Mouse (Mus musculus) E14TG2a.4 (cell line): ENCODE data around the gene Gm10717.
"Not testable (repeated sequence)": the region's sequence is repeated elsewhere in the genome, so short reads cannot be mapped to it uniquely, and the experiment has no call there.

ENCODE experiments used
- H3K27me3 ChIP-seq: 2 replicates; pipeline ENCODE4 v1.6.1; 2014; ENCODE audit warnings: low read length, control low read depth; ENCODE audit not compliant: insufficient read depth
- H3K36me3 ChIP-seq: 2 replicates; pipeline ENCODE4 v1.6.1; 2014; ENCODE audit warnings: low read length, control low read depth; ENCODE audit not compliant: insufficient read depth
- H3K4me1 ChIP-seq: replicated peaks from 2 replicates; pipeline ENCODE4 v1.6.1; 2014; ENCODE audit warnings: low read depth, low read length, control low read depth
- H3K4me3 ChIP-seq: replicated peaks from 2 replicates; pipeline ENCODE4 v1.5.1; 2014; ENCODE audit warnings: mild to moderate bottlenecking, low read length
- H3K9me3 ChIP-seq: 2 replicates; pipeline ENCODE4 v1.6.1; 2014; ENCODE audit warnings: low read length, control low read depth
- NANOG ChIP-seq: IDR thresholded peaks from 2 replicates; pipeline ENCODE4 v1.6.1; 2014; ENCODE audit warnings: borderline replicate concordance, low read length, mixed read lengths

The Gm10717 gene

DNA sequence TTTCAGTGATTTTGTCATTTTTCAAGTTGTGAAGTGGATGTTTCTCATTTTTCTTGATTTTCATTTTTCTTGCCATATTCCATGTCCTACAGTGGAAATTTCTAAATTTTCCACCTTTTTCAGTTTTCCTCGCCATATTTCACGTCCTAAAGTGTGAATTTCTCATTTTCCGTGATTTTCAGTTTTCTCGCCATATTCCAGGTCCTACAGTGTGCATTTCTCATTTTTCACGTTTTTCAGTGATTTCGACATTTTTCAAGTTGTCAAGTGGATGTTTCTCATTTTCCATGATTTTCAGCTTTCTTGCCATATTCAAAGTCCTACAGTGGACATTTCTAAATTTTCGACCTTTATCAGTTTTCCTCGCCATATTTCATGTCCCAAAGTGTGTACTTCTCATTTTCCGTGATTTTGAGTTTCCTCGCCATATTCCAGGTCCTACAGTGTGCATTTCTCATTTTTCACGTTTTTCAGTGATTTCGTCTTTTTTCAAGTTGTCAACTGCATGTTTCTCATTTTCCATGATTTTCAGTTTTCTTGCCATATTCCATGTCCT, at the start of gene Gm10717:
Gene Gm10717 (plus strand): TSS at position 506 of the 556 bp plus-strand sequence.
- H3K9me3 ChIP-seq, H3K4me1 ChIP-seq, H3K36me3 ChIP-seq, H3K4me3 ChIP-seq, H3K27me3 ChIP-seq: not testable (repeated sequence)

DNA sequence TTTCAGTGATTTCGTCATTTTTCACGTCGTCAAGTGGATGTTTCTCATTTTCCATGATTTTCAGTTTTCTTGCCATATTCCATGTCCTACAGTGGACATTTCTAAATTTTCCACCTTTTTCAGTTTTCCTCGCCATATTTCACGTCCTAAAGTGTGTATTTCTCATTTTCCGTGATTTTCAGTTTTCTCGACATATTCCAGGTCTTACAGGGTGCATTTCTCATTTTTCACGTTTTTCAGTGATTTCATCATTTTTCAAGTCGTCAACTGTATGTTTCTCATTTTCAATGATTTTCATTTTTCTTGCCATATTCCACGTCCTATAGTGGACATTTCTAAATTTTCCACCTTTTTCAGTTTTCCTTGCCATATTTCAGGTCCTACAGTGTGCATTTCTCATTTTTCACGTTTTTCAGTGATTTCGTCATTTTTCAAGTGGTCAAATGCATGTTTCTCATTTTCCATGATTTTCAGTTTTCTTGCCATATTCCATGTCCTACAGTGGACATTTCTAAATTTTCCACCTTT, 24.7 kb upstream of the Gm10717 start, which contains the start of gene Gm10722:
Gene Gm10722 (plus strand): TSS at position 478 of the 528 bp plus-strand sequence.
- not testable (repeated sequence) for H3K9me3 ChIP-seq, H3K27me3 ChIP-seq, H3K36me3 ChIP-seq, H3K4me1 ChIP-seq, H3K4me3 ChIP-seq

DNA sequence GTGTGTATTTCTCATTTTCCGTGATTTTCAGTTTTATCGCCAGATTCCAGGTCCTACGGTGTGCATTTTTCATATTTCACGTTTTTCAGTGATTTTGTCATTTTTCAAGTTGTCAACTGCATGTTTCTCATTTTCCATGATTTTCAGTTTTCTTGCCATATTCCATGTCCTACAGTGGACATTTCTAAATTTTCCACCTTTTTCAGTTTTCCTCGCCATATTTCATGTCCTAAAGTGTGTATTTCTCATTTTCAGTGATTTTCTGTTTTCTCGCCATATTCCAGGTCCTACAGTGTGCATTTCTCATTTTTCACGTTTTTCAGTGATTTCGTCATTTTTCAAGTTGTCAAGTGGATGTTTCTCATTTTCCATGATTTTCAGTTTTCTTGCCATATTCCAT, 24.2 kb upstream of the Gm10717 start:
- not testable (repeated sequence) for H3K36me3 ChIP-seq, H3K27me3 ChIP-seq, H3K9me3 ChIP-seq, H3K4me3 ChIP-seq, H3K4me1 ChIP-seq

DNA sequence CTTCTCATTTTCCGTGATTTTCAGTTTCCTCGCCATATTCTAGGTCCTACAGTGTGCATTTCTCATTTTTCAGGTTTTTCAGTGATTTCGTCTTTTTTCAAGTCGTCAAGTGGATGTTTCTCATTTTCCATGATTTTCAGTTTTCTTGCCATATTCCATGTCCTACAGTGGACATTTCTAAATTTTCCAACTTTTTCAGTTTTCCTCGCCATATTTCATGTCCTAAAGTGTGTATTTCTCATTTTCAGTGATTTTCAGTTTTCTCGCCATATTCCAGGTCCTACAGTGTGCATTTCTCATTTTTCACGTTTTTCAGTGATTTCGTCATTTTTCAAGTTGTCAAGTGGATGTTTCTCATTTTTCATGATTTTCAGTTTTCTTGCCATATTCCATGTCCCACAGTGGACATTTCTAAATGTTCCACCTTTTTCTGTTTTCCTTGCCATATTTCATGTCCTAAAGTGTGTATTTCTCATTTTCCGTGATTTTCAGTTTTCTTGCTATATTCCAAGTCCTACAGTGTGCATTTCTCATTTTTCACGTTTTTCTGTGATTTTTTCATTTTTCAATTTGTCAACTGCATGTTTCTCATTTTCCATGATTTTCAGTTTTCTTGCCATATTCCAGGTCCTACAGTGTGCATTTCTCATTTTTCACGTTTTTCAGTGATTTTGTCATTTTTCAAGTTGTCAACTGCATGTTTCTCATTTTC, 23.1 kb upstream of the Gm10717 start:
- H3K27me3 ChIP-seq, H3K4me1 ChIP-seq, H3K9me3 ChIP-seq, H3K4me3 ChIP-seq, H3K36me3 ChIP-seq: not testable (repeated sequence)
- 0 out of 2 replicates have a peak, but pooled peaks have one; percentile 21 for TF ChIP-seq NANOG

DNA sequence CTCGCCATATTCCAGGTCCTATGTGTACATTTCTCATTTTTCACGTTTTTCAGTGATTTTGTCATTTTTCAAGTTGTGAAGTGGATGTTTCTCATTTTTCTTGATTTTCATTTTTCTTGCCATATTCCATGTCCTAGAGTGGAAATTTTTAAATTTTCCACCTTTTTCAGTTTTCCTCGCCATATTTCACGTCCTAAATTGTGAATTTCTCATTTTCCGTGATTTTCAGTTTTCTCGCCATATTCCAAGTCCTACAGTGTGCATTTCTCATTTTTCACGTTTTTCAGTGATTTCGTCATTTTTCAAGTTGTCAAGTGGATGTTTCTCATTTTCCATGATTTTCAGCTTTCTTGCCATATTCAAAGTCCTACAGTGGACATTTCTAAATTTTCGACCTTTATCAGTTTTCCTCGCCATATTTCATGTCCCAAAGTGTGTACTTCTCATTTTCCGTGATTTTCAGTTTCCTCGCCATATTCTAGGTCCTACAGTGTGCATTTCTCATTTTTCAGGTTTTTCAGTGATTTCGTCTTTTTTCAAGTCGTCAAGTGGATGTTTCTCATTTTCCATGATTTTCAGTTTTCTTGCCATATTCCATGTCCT, 22.3 kb upstream of the Gm10717 start, which contains the start of gene Gm11168:
Gene Gm11168 (plus strand): TSS at position 553 of the 603 bp plus-strand sequence.
- H3K27me3 ChIP-seq, H3K9me3 ChIP-seq, H3K4me3 ChIP-seq, H3K4me1 ChIP-seq, H3K36me3 ChIP-seq: not testable (repeated sequence)

DNA sequence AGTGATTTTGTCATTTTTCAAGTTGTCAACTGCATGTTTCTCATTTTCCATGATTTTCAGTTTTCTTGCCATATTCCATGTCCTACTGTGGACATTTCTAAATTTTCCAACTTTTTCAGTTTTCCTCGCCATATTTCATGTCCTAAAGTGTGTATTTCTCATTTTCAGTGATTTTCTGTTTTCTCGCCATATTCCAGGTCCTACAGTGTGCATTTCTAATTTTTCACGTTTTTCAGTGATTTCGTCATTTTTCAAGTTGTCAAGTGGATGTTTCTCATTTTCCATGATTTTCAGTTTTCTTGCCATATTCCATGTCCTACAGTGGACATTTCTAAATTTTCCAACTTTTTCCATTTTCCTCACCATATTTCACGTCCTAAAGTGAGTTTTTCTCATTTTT, 19.0 kb upstream of the Gm10717 start:
- not testable (repeated sequence) for H3K4me3 ChIP-seq, H3K36me3 ChIP-seq, H3K9me3 ChIP-seq, H3K4me1 ChIP-seq, H3K27me3 ChIP-seq

DNA sequence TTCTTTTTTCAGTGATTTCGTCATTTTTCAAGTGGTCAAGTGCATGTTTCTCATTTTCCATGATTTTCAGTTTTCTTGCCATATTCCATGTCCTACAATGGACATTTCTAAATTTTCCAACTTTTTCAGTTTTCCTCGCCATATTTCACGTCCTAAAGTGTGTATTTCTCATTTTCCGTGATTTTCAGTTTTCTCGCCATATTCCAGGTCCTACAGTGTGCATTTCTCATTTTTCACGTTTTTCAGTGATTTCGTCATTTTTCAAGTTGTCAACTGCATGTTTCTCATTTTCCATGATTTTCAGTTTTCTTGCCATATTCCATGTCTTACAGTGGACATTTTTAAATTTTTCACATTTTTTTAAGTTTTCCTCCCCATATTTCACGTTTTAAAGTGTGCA, 18.6 kb upstream of the Gm10717 start:
- not testable (repeated sequence) for H3K4me1 ChIP-seq, H3K9me3 ChIP-seq, H3K27me3 ChIP-seq, H3K4me3 ChIP-seq, H3K36me3 ChIP-seq

DNA sequence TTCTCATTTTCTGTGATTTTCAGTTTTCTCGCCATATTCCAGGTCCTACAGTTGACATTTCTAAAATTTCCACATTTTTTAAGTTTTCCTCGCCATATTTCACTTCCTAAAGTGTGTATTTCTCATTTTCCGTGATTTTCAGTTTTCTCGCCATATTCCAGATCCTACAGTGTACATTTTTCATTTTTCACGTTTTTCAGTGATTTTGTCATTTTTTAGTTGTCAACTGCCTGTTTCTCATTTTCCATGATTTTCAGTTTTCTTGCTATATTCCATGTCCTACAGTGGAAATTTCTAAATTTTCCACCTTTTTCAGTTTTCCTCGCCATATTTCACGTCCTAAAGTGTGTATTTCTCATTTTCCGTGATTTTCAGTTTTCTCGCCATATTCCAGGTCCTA, 17.9 kb upstream of the Gm10717 start:
- H3K9me3 ChIP-seq, H3K27me3 ChIP-seq, H3K36me3 ChIP-seq: not testable (repeated sequence)

DNA sequence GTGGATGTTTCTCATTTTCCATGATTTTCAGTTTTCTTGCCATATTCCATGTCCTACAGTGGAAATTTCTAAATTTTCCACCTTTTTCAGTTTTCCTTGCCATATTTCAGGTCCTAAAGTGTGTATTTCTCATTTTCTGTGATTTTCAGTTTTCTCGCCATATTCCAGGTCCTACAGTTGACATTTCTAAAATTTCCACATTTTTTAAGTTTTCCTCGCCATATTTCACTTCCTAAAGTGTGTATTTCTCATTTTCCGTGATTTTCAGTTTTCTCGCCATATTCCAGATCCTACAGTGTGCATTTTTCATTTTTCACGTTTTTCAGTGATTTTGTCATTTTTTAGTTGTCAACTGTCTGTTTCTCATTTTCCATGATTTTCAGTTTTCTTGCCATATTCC, 15.9 kb upstream of the Gm10717 start:
- not testable (repeated sequence) for H3K27me3 ChIP-seq, H3K9me3 ChIP-seq, H3K4me3 ChIP-seq, H3K4me1 ChIP-seq, H3K36me3 ChIP-seq

More for the DNA sequence above, 17.9 kb upstream of the Gm10717 start:
- not testable (repeated sequence) for H3K4me1 ChIP-seq, H3K4me3 ChIP-seq

DNA sequence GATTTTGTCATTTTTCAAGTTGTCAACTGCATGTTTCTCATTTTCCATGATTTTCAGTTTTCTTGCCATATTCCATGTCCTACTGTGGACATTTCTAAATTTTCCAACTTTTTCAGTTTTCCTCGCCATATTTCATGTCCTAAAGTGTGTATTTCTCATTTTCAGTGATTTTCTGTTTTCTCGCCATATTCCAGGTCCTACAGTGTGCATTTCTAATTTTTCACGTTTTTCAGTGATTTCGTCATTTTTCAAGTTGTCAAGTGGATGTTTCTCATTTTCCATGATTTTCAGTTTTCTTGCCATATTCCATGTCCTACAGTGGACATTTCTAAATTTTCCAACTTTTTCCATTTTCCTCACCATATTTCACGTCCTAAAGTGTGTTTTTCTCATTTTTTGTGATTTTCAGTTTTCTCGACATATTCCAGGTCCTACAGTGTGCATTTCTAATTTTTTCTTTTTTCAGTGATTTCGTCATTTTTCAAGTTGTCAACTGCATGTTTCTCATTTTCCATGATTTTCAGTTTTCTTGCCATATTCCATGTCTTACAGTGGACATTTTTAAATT, 13.1 kb upstream of the Gm10717 start:
- H3K27me3 ChIP-seq, H3K4me3 ChIP-seq, H3K4me1 ChIP-seq, H3K9me3 ChIP-seq, H3K36me3 ChIP-seq: not testable (repeated sequence)

DNA sequence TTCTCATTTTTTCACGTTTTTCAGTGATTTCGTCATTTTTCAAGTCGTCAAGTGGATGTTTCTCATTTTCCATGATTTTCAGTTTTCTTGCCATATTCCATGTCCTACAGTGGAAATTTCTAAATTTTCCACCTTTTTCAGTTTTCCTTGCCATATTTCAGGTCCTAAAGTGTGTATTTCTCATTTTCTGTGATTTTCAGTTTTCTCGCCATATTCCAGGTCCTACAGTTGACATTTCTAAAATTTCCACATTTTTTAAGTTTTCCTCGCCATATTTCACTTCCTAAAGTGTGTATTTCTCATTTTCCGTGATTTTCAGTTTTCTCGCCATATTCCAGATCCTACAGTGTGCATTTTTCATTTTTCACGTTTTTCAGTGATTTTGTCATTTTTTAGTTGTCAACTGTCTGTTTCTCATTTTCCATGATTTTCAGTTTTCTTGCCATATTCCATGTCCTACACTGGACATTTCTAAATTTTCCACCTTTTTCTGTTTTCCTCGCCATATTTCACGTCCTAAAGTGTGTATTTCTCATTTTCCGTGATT, 12.4 kb upstream of the Gm10717 start, which contains the start of gene Gm10721:
Gene Gm10721 (plus strand): TSS at position 408 of the 547 bp plus-strand sequence.
- H3K4me1 ChIP-seq, H3K9me3 ChIP-seq, H3K36me3 ChIP-seq, H3K4me3 ChIP-seq, H3K27me3 ChIP-seq: not testable (repeated sequence)

DNA sequence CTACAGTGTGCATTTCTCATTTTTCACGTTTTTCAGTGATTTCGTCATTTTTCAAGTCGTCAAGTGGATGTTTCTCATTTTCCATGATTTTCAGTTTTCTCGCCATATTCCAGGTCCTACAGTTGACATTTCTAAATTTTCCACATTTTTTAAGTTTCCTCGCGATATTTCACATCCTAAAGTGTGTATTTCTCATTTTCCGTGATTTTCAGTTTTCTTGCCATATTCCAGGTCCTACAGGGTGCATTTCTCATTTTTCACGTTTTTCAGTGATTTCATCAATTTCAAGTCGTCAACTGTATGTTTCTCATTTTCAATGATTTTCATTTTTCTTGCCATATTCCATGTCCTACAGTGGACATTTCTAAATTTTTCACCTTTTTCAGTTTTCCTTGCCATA, 9.9 kb upstream of the Gm10717 start, which contains the start of gene Gm10720:
Gene Gm10720 (plus strand): TSS at position 301 of the 400 bp plus-strand sequence.
- not testable (repeated sequence) for H3K9me3 ChIP-seq

DNA sequence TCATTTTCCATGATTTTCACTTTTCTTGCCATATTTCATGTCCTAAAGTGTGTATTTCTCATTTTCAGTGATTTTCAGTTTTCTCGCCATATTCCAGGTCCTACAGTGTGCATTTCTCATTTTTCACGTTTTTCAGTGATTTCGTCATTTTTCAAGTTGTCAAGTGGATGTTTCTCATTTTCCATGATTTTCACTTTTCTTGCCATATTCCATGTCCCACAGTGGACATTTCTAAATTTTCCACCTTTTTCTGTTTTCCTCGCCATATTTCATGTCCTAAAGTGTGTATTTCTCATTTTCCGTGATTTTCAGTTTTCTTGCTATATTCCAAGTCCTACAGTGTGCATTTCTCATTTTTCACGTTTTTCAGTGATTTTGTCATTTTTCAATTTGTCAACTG, 9.3 kb upstream of the Gm10717 start:
- not testable (repeated sequence) for H3K9me3 ChIP-seq, H3K27me3 ChIP-seq, H3K36me3 ChIP-seq

More for the DNA sequence above, 9.9 kb upstream of the Gm10717 start, which contains the start of gene Gm10720:
- H3K4me3 ChIP-seq, H3K4me1 ChIP-seq, H3K36me3 ChIP-seq, H3K27me3 ChIP-seq: not testable (repeated sequence)

More for the DNA sequence above, 9.3 kb upstream of the Gm10717 start:
- H3K4me1 ChIP-seq, H3K4me3 ChIP-seq: not testable (repeated sequence)
